Mouse (Mus musculus): Measurements from ENCODE around the gene Sco1. TPM values are rescaled to one million over a fixed set of nuclear protein-coding genes. Genes with fewer than 3 reads are reported as not detected.
"Not testable (repeated sequence)": the region's sequence is repeated elsewhere in the genome, so short reads cannot be mapped to it uniquely, and the experiment has no call there.

Gene Sco1
- 1 to 10 TPM; 6.9 to 8.9 TPM for polyA plus RNA-seq (2017; shearing (Covaris generic))

- peak; percentile 94 for ATAC-seq
These were observed at the start of gene Sco1, which contains the start of gene Adprm for GRCm38 (mm10) chr11:67052321-67052952. Sco1 (plus strand) TSS chr11:67052670. Adprm (minus strand) TSS chr11:67052594.

GRCm38 (mm10) chr11:67002911-67003310, 49.6 kb upstream of the Sco1 start:
- no peak for ATAC-seq

GRCm38 (mm10) chr11:67007961-67008360, 44.5 kb upstream of the Sco1 start:
- no peak for ATAC-seq

DNA sequence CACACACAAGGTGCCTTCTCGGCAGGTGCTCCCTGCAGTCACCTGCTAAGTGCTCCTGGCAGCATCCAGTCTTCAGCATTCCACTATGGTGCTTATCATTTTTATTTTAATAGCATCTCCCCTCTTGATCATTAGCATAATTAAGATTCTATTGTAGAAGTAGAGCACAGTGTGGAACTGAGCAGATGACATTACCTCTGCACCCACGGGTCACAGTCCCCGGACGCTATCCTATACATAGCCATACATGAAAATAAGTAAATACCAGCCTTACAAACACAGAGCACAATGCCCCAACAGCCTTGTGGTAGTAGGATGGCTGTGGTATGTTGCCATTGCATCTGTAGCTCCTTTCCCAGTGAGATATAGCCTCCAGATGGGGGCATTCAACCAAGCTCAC, 43.9 kb upstream of the Sco1 start:
- no peak for ATAC-seq

DNA sequence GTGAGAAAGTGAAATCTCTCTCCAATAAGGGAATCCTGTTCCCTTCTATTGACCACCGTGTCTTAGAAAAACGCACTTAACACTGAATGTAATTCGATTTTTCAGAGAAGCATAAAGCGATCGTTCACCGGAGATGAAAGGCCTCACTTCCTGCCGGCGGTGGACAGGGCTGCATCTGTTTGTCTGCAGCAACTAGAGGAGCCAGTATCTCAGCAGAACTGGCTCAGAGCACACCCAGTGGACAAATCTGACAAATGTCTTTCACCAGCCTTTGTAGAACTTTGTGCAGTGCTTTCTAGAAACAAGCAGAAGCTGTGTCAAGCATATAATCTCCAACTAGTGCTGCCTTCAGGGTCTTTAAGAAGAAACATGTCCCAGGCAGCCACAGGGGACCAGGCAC, 42.0 kb upstream of the Sco1 start:
- peak; percentile 59 for ATAC-seq

- ATAC-seq: no peak
These were observed 40.8 kb upstream of the Sco1 start for GRCm38 (mm10) chr11:67011635-67012034.

- no peak for ATAC-seq
These were observed 34.5 kb upstream of the Sco1 start for GRCm38 (mm10) chr11:67017801-67018591.

- ATAC-seq: no peak
These were observed 32.6 kb upstream of the Sco1 start for GRCm38 (mm10) chr11:67019711-67020475.

DNA sequence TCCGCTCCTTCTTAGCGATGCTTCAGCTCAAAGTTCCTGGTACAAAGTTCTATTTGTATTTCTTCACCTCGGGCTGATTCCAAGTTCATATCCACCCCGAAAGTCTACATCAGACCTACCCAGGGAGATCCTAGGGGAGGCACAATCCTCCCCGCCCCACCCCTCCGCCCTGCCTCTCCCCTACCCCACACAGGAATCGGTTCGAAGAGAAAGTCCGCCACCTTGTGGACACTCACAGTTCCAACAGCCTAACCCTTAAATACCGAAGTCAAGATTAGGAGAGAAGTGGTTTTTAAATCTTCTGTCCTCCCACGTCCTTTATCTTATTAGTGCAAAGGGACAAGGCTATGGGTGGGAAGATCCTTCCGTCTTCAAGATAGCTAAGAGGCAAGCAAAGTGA, 31.5 kb upstream of the Sco1 start:
- peak; percentile 29 for ATAC-seq

- ATAC-seq: no peak
These were observed 29.9 kb upstream of the Sco1 start for GRCm38 (mm10) chr11:67022354-67023115.

- ATAC-seq: not testable (repeated sequence)
These were observed 29.3 kb upstream of the Sco1 start for GRCm38 (mm10) chr11:67023191-67023590.

- no peak for ATAC-seq
These were observed 28.6 kb upstream of the Sco1 start for GRCm38 (mm10) chr11:67023802-67024340.

DNA sequence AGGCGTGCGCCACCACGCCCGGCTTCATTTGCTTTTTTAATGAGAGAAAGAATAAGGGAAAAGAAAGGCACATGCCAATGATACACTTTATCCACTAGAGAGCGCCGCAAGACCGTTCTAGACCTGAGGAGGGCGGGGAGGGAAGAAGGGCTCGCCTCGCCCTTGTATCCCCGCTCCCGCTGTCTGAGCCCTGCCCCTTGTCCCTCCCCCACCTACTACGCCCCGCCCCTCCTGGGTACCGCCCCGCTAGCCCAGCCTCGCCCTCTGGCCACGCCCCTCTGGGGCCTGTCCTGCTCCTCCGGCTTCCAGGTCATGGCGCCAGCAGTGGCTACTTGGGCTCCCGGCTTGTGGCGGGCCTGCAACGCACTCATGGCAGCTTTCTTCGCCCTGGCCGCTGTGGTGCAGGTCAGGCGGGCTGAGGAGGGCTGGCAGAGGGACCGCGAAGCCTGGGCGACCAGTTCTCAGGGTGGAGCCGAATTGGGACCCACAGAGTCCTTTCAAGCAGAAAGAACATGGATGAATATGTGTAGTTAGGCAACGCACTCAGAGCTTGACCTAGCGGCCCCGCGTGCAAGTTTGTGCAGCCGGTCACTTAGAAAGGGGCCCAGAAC, 27.5 kb upstream of the Sco1 start, which contains the start of gene Tmem220:
Gene Tmem220 (plus strand): TSS at position 288 of the 611 bp plus-strand sequence.
- peak; percentile 97 for ATAC-seq

- ATAC-seq: no peak
These were observed 21.4 kb upstream of the Sco1 start for GRCm38 (mm10) chr11:67030904-67031602.

DNA sequence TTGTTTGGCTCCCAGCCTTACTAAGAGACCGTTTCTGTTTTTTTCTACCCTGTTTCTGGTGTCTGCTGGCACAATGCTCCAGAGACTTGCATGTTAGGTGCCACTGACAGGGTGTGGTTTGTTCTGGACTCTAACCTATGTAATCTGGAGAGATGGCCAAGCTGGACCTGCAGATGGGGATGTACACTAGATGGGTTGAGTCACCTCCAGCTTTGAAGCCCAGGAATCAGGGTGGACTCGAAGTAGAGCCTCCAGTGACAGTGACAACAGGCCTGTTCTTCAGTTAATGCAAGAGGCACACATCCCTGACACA, 20.9 kb upstream of the Sco1 start:
- ATAC-seq: no peak

DNA sequence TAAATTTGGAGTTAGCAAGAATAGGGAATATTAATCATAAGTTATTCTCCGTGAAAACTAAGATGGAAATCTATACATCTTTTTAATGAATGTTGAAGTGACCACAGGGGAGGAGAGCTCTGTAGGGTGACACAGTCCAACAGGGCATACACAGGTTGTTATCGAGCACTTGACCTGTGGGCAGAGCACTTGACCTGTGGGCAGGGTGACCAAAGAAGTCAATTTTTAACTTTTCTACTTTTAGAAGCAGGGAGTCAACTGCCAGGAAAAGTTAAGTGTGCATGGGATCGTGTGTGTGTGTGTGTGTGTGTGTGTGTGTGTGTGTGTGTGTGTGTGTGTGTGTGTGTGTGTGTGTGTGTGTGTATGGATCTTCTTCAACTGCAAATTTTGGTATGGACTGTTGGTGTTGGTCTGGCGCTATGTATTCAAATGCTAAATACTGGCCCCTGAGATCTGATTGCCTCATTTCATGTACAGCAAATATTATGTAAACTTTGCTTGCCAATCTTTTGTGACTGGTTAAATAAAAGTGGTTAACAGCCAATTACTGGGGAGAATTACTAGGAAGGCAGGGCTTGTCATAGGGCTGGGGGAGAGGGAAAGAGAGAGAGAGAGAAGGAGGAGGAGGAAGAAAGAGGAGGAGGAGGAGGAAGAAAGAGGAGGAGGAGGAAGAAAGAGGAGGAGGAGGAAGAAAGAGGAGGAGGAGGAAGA, 17.5 kb upstream of the Sco1 start:
- ATAC-seq: no peak

- no peak for ATAC-seq
These were observed 16.2 kb upstream of the Sco1 start for GRCm38 (mm10) chr11:67036229-67036628.

DNA sequence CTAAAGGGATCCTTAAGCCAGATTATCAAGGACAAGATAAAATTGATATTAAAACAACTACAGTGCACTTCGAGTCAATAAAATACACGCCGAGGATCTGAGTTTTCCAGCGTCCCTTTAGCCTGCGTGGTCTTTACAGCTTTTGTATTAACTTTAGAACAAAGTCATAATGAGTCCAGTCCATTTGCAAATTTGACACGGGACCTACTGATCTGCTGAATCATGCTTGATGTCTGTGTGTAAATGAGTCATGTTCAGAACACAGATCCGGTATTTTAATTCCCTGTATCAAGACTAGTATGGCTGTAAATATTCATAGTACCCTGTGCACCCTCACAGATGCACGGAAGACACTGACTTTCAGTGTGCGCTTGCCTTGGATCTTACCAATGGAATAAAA, 15.6 kb upstream of the Sco1 start:
- no peak for ATAC-seq

- ATAC-seq: no peak
These were observed 12.7 kb upstream of the Sco1 start for GRCm38 (mm10) chr11:67039799-67040198.

GRCm38 (mm10) chr11:67040483-67040882, 12.0 kb upstream of the Sco1 start:
- no peak for ATAC-seq

- no peak for ATAC-seq
These were observed 9.5 kb upstream of the Sco1 start for GRCm38 (mm10) chr11:67043007-67043406.

Measured in activated CD4-positive, CD25-positive, alpha-beta regulatory T cell, adult 4 months (primary cell).